Mouse (Mus musculus) liver, embryonic 18 days (tissue): ENCODE results near the gene 4933402E13Rik. TPM values are rescaled to one million over a fixed set of nuclear protein-coding genes. Genes with fewer than 3 reads are reported as not detected.

Experiments used
- polyA plus RNA-seq: library from polyadenylated mRNA; depleted of rRNA; stranded (reverse); fragments of >200 nt; gene quantifications from 2 replicates; pipeline ENCODE4 v1.2.3, GENCODE M21; 2012; rRNA removed

Gene 4933402E13Rik
- polyA plus RNA-seq = not detected in 2 replicates

GRCm38 (mm10) chrX:62283199-62283598 lies at the start of gene 4933402E13Rik:
4933402E13Rik (plus strand) TSS chrX:62283499.

Other genes starting within 250 kb of the 4933402E13Rik start
- not detected in 2 replicates for gene 4931400O07Rik, start 184.5 kb downstream of the 4933402E13Rik start, polyA plus RNA-seq